Mouse (Mus musculus) left cerebral cortex, postnatal 36 days (tissue): Measurements from ENCODE around the gene Sertm1. TPM values are rescaled to one million over a fixed set of nuclear protein-coding genes. Genes with fewer than 3 reads are reported as not detected.

Experiments used
- DNase-seq, 2 experiments: peaks; one replicate each; pipeline ENCODE4 v3.0.0; 2021 to 2022; ENCODE audit warnings: low spot score in 2 of 2, mixed read lengths in 1 of 2
- intact Hi-C: fragments of 180-260 bp; cut with DNase I; formaldehyde crosslinking; loops from one replicate; pipeline ENCODE4 v1.15.1; 2025
- total RNA-seq, 2 experiments: library from RNA; stranded (reverse); gene quantifications; 2 replicates each; pipeline ENCODE4 v1.2.3; 2021

Sertm1 gene
- 10 to 100 TPM; 29.6 to 32.5 TPM for total RNA-seq

DNA sequence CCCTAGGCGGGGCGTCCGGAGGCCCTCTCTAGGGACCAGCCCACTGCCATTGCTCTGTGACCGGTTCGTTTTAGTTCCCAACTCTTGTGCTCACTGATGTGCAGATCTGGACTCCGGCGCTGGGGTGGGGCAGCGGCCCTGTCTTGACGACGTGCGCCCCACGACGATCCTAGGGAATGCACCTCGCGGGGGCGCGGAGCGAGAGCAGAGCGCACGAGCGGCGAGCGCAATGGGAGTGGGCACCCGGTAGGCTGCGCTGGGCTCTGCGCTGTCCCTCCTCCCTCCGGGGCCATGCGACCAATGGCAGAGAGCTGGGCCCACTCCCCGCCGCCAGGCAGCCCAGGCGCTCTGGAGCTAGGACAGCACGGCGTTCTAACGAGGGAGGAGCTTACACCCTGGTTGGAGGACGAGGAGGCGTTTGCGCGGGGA lies at the start of gene Sertm1:
Sertm1 (minus strand) TSS at position 245 of the 429 bp plus-strand sequence.
- peak; percentile 67 to 77 for DNase-seq
- intact Hi-C loops, result loop anchor here (5.0 to 10.0 kb wide), 2 partner anchors 101 to 142 kb away; partner anchors contain the start of gene Ccna1

DNA sequence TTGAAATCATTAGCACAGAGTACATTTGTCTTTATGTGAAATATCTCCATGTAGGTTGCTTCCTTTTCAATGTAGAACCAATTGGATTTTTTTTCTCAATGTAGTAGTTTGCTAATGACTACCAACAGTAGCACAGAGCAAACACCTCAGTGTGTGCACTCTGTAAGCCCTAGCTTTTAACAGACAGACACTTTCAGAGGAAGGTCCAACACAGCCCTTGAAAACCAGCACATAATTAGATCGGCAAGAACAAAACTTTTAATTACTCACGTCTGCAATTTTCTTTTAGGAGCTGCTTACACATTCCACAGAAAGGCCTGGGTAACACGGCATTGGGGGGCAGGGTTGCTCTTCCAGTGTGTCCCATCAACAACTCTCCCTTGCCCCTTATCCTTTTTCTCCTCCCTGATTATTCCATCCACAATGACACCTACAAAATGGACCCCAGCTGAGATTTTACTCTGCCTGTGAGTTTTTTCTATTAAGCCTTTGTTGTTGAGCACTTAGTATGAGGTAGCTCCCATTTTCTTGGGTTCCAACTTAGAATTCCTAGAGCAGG lies 49.3 kb upstream of the Sertm1 start:
- no peak for DNase-seq
- intact Hi-C loops, result no loop called here

DNA sequence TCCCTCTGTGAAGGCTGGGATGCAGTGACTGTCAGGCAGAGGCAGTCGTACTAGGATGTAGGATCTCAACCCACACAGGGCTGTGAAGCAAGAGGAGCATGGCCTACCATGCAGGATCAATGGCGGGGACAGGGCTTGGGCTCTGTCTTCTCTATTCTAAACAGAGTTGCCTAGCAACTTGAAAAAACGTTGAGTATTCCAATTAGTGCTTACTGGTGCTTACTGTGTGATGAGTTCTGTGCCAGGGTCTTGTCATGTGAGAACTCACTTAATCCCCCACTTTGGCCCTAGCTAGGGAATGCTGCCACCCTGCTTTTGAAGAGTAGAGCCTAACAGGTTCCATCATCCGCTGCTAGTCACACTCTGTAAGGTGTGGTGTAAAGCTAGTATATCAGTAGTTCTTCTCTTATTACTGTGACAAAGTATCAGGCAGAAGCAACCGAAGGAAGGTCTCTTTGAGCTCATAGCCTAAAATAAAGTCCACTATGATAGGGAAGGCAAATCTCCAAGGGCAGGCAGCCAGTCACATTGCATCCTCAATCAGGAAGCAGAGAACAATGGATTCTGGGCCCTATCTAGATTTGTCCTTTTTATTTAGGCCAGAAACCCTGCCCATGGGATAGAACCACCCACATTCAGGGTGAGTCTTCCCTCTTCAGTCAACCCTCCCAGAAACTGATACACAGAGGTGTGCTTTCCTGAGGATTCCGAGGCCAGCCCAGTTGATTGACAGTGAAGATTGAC lies 27.6 kb upstream of the Sertm1 start:
- intact Hi-C loops, result no loop called here
- no peak for DNase-seq

DNA sequence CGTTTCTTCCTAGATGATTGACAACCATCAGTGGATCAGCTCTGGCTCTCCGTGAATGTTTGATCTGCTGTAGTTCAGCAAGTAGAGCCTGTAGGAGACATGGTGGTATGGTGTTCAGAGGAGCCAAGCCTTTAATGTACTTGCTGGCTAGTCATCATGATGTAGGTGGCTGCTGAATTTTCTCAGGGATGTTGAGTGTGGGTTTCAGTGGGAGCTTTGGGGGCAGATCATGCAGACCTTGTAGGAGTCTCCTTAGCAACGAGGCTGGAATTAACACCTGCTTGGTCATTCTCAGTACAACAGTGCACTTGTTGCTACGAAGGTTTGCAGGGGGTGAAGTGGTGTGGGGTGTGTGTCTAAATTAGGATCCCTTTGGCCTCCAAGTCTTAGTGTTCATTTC lies 18.8 kb upstream of the Sertm1 start:
- peak in 1 of 2 experiments; percentile 28 for DNase-seq
- intact Hi-C loops, result no loop called here

DNA sequence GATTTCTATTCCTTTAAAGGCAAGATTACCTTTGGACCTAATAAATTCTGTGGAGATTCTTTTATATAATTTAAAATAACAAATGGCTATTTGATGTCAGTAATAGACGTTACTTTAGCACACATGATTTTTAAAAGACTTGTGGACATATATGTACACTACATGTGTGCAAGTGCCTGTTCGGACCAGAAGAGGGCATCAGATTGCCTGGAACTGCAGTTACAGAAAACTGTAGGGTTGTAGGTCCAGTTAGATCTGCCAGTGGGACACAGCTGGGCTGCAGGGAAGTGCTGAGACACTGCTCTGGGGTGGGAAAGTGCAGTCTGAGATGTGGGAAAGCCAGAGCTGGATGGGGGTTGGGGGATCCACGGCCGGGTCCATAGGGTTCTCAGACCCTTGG lies 16.9 kb upstream of the Sertm1 start:
- intact Hi-C loops, result no loop called here
- DNase-seq, result no peak

DNA sequence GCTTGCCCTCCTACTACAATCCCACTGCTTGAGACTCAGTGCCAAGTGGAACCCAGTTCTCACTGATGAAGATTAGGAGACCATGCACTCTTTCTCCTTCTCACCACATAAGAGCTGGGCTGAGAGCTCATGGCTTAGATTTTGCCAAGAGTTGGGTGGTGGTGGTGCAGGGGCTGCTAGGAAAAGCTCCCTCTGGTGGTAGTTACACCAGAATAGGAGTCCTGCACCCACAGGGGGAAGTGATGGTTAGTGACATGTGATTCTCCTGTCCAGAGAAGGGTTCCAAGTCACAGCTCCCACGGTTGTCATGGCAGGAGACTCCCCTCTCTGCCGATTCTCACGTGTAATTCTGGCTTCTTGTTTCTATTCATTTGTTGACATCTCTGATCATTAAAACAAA lies 4.7 kb upstream of the Sertm1 start:
- intact Hi-C loops, result no loop called here

DNA sequence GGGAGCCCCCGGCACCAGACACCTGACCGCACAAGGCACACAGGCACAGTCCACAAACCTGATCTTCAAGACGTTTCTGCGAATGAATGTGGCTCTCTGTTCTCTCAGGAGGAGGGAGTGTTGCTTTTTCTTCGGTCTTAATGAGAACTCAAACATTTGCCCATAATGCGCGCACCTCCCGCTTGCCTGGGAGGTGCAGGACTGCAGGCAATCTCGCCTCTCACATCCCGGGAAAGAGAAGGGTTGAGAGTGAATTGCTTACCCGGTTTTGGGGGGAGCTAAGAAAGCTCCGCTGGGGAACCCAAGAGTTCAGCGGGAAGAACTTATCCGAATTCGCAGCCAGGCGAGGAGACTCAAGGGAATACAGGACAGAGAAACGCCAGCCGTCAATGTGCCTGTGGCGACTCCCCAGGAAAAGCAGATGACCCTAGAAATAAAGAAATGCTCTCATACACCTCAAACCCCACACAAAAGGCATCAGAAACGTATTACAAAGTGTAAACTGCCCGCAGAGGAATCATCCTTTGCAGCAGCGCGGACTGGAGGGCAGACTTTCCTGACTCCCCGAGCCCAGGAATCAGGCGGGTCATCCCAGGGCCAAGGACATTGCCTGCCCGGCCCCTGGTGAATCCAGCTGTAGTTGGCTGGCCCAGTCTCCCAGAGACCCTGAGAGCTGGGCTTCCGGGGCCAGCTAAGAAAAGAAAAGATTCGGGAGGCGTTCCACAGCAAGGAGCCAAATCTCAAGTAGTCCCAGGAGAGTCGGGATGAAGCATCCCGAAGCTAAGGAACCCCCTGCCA lies 643 bp downstream of the Sertm1 start:
- intact Hi-C loops, result loop anchor here (5.0 to 10.0 kb wide), 2 partner anchors 100 to 142 kb away; partner anchors contain the start of gene Ccna1
- DNase-seq, result no peak

More for the DNA sequence above, 4.7 kb upstream of the Sertm1 start:
- no peak for DNase-seq

DNA sequence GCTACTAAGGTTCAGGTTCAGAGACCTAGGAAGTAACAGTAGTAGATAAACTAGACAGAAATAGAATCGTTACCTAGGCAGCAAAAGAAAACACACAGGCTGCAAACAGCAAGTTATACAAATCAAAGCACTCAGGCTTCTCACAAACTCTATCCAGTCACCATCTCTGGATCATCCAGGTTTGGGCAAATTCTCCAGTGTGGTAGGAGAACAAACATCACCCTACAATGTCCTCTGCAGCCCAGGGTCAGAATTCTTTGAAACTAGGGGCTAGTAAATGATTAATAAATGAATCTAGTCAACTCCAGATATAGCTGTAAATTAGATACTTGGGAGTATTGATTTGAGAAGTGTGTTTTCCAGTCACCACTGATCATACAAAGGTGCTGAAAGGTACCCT lies 6.8 kb downstream of the Sertm1 start:
- intact Hi-C loops, result no loop called here
- DNase-seq, result no peak

DNA sequence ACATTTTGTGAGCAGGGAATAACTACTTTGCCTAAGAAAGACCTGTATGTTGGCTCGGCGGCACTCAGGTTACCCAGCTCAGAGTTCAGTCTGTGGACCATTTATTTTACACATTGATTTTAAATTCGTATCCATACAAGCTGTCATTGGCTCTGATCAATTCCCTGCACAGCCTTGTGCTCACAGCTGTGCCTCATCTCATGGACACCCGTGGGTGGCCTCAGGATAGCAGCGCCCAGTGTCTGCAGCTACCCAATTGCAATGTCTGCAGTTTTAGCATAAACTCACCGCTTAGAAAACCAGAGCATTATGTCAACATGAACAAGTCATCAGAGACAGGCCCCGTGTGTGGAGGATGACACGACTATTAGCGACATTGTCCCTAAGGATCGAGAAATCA lies 17.7 kb downstream of the Sertm1 start:
- intact Hi-C loops, result no loop called here
- DNase-seq, result no peak

DNA sequence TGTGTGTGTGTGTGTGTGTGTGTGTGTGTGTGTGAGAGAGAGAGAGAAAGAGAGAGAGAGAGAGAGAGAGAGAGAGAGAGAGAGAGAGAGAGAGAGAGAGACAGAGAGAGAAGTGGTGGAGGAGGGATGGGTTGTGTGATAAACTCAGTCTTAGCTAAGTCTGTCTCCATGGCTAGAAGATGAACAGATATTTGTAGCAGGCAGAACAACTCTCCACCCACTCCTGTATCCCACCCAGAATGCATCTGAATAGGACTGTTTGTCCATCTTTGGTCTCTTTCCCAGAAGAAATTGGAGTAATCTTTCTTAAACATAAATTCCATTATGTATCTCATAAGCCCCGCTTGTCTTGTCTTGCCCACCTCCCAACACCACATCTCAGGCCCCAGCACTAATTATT lies 20.8 kb downstream of the Sertm1 start:
- intact Hi-C loops, result no loop called here
- DNase-seq, result no peak

DNA sequence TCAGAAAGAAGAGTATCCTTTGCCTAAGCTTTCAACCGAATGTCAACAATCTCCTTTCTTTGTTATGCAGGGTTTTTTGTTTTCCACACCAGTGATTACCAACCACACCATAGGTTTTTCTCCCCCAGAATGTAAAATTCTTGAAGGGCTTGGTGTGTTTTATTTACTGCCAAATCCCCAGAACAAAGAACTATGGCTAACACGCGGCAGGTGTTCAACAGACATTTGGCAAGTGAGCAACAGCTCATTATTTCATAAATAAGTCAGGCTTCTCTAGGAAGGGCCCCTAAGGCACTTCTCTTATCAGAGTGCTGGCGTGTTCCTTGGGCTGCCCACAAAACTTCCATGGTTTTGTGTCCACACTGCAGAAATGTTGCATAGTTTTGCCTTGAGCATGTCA lies 23.5 kb downstream of the Sertm1 start:
- intact Hi-C loops, result no loop called here
- no peak for DNase-seq

DNA sequence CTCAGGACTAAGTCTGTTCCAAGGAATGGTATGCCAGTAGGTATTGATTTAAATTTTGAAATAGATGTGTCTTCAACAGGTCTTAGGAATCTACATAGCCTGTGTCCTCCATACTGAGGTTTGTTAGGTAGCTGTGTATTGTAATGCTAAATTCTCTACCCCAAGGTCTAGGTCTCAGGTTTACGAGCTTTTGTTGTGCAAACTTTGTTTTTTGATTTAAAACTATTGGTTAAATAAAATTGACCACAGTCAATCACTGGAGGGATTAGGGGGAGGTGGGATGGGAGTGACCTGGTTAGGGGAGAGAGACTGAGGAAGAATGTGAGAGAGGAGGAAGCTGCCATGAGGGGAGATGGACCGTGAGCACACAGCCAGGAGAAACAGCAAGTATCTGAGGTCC lies 29.2 kb downstream of the Sertm1 start:
- intact Hi-C loops, result no loop called here
- DNase-seq, result no peak

Other genes starting within 250 kb of the Sertm1 start
- 10 to 100 TPM; 30.3 to 52.3 TPM for gene Supt20, start 223.1 kb downstream of the Sertm1 start, total RNA-seq
- gene Gm21958, start 201.5 kb downstream of the Sertm1 start, total RNA-seq, result not detected
- 10 to 100 TPM; 24.2 to 26.8 TPM for gene Exosc8, start 180.5 kb downstream of the Sertm1 start, total RNA-seq
- 10 to 100 TPM; 17.0 to 19.3 TPM for gene Alg5, start 180.3 kb downstream of the Sertm1 start, total RNA-seq
- 1 to 10 TPM; 7.3 to 8.1 TPM for gene Smad9, start 160.3 kb downstream of the Sertm1 start, total RNA-seq
- 10 to 100 TPM; 47.1 to 50.2 TPM for gene Rfxap, start 108.1 kb downstream of the Sertm1 start, total RNA-seq
- 1 to 10 TPM; 1.7 to 1.9 TPM for gene Ccna1, start 139.6 kb upstream of the Sertm1 start, total RNA-seq
- gene Spg20, start 196.2 kb upstream of the Sertm1 start, total RNA-seq, result 10 to 100 TPM; 26.1 to 34.3 TPM
- under 1 TPM; 0.15 to 0.27 TPM for gene Ccdc169, start 221.5 kb upstream of the Sertm1 start, total RNA-seq